Mouse (Mus musculus) colon, adult 2 months (tissue): ENCODE data around the gene Tdrd6. TPM values are rescaled to one million over a fixed set of nuclear protein-coding genes. Genes with fewer than 3 reads are reported as not detected.

ENCODE experiments used
- polyA plus RNA-seq: library from polyadenylated mRNA; depleted of rRNA; stranded (reverse); fragments of >200 nt; gene quantifications from 2 replicates; pipeline ENCODE4 v1.2.3, GENCODE M21; 2012; rRNA removed

Gene Tdrd6
- not detected in 2 replicates for polyA plus RNA-seq

DNA sequence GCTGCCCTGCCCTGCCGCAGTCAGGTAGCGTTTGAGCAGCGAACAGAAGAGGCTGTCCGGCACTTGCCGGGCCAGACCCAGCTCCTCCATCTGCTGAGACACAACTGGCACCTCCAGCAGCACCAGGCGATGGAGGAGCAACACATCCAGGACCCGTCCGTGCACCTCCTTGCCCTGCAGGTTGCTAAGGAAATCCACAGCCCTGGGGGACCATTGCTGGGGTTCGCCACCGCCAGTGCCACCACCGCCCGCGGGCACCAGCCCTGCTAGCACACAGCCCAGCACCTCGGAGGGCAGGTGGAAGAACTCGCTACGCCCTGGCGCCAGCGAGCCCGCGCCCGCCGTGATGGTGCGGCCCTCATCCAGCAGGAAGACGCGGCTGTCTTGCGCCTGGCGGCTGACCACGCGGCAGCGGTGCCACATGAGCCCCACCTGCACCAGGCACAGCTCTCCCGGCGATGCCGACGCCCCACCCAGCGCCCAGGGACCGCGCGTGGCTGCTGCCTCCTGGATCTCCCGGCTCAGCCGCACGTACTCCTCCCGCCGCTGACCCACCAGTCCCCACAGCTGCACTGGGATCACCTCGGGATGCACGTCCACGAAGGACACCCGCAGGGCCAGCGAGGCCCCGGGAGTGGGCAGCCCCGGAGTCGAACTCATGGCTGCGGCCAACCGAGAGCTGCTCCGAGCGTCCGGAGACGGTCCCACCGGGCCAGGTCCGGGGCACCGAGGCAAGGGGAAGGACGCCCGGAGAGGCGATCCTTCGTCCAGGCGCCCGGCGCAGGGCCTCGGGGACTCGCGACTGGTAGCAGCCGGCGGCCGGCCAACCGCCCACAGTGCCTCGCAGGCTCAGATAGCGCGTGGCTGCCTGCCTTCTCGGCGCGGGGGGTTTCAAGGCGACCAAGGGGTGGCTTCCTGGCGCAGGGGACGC, at the start of gene Tdrd6:
Gene Tdrd6 (minus strand): TSS at position 804 of the 931 bp plus-strand sequence.

DNA sequence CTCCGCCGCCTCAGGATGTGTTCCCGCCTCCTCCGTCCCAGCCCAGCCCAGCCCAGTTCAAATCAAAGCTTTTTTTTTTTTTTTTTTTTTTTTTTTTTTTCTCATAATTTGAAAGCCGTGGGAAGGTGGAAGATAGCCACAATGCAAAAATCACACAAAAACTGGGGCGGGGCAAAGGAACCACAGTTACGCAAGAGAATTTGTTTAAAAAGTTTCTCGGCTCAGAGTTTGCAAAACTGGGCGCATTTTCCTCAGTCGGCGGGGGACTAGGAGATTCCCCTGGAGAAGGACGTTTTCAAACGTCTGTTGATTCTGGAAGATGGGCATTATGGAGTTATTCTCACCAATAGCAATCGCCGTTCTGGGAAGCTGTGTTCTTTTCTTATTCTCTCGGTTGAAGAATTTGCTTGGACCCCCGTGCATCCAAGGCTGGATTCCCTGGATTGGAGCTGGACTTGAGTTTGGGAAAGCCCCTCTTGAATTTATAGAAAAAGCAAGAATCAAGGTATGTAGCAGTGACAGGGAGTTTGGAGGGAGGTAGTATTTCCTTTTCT, 37.3 kb upstream of the Tdrd6 start, which contains the start of gene Cyp39a1:
Gene Cyp39a1 (plus strand): TSS at position 136 of the 554 bp plus-strand sequence.

DNA sequence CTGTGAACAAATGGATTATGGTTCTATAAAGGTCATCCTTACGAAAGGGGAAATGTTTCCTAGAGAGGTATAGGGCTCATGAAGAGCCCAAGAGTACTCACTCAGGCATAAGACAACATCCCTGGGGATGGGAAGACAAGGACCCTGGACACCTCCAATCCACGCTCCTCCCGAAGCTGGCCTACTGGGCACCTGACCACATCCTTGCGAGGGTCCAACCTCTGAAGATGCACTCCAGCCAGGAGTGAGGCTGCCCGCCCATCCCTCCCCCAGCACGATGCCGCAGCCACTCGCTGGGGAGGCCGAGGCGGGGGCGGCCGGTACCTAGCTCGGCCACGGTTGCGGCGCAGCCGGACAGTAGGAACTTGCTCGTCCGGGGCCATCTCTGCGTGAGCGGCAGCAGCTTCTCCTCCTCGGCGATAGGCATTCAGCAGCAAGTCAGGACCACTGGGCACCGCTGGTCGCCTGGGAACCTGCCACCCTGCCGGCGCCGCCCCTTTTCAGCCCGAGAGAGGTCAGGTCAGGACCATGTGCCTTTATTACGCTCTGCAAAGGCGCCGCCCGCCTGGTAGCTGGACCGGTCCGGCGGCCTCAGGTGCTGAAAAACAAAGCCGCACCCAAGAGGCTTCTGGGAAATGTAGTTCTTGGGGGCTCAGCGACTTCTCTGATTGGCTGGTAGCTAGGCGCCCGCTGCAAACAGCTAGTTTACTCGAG, 36.6 kb upstream of the Tdrd6 start, which contains the start of gene Slc25a27:
Gene Slc25a27 (minus strand): TSS at position 639 of the 714 bp plus-strand sequence.

DNA sequence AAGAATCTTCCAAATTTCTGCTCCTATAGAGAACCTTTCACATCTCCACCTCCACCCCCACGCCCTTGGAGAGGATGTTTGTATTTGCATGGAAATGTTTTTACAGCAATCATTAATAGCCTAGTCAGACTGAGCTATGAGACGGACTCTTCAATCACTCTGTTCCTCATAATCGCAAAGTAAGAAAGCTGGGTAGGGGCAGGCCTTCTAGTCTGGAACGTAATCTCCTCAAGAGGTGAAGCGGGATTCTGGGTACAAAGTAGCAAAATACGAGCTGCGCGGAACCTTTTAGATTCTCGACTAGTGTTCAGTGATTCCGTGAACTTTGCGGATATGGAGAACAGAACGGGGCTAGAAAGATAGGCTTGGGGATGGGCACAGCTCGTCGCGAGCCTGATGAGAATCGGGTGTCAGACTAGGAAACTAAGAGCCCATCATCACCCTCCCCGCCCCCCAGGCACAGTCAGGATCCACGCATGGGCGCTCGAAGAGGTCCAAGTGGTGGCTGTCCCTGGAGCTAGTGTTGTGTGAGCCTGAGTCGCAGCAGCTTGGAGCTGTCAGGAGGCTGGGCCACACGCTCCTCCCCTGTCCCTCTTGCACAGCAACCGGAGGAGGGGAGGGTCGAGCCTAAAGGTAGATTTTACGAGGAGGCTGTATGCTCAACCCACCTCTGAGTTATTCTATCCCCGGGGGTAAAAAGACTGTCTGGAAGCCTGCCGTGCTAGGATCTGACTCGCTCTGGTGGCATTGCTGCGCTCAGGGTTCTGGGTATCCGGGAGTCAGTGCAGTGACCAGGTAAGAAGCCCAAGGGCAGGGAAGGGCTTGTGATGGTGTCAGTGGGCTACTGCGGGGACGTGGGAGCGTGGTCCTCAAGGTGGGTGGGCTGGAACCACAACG, 61.9 kb downstream of the Tdrd6 start, which contains the start of gene Pla2g7:
Gene Pla2g7 (plus strand): TSS at position 107 of the 897 bp plus-strand sequence.

Other genes with a start within 250 kb of the Tdrd6 start
- gene Mep1a, start 127.5 kb downstream of the Tdrd6 start, polyA plus RNA-seq: 110 and 130 TPM in 2 replicates
- gene Ankrd66, start 86.7 kb downstream of the Tdrd6 start, polyA plus RNA-seq: not detected in 2 replicates
- gene Pla2g7, start 62.2 kb downstream of the Tdrd6 start, polyA plus RNA-seq: 6.4 and 6.5 TPM in 2 replicates
- gene Slc25a27, start 36.9 kb upstream of the Tdrd6 start, polyA plus RNA-seq: 2.1 TPM in 2 replicates
- 2.0 and 2.3 TPM in 2 replicates for gene Cyp39a1, start 37.1 kb upstream of the Tdrd6 start, polyA plus RNA-seq
- 2.5 and 3.1 TPM in 2 replicates for gene Rcan2, start 171.1 kb upstream of the Tdrd6 start, polyA plus RNA-seq